Mouse (Mus musculus) CH12.LX (cell line): ENCODE measurements at regions not wholly inside any gene's neighbourhood (a gene's known extent, or its start where the extent isn't known, plus 50 kb on each side); places are given as distances from the start of the nearest gene placed in this dataset.

ENCODE experiments used
- DNase-seq: peaks from one replicate; pipeline ENCODE4 v3.0.0-alpha.2; 2013; ENCODE audit errors: extremely low read depth
- H3K27ac ChIP-seq: 2 replicates; pipeline ENCODE4 v1.5.1; 2012; ENCODE audit warnings: low read depth, mild to moderate bottlenecking, control low read depth, moderate library complexity; ENCODE audit not compliant: insufficient read depth
- H3K27me3 ChIP-seq: replicated peaks from 2 replicates; pipeline ENCODE3; 2012; ENCODE audit warnings: inconsistent platforms
- H3K36me3 ChIP-seq, 2 experiments: replicated peaks in 1 of 2; 2 replicates each; pipeline versions ENCODE3 to v1.6.1; 2012; ENCODE audit warnings: inconsistent platforms in 1 of 2, low read length in 1 of 2, mild to moderate bottlenecking in 1 of 2, mixed read lengths in 1 of 2, moderate library complexity in 1 of 2; ENCODE audit not compliant: control insufficient read depth in 1 of 2, insufficient read depth in 1 of 2
- H3K4me1 ChIP-seq, 2 experiments: 2 replicates each; pipeline ENCODE4 v1.6.1; 2012; ENCODE audit warnings: inconsistent platforms in 1 of 2, moderate library complexity in 1 of 2; ENCODE audit not compliant: insufficient read depth in 2 of 2, control insufficient read depth in 1 of 2
- H3K4me2 ChIP-seq: 2 replicates; pipeline ENCODE4 v1.6.1; 2012; ENCODE audit warnings: low read depth, mild to moderate bottlenecking, control low read depth; ENCODE audit not compliant: poor library complexity, insufficient read depth, severe bottlenecking
- H3K4me3 ChIP-seq, 3 experiments: fragments of 150-350 bp in 1 of 3; sonication (generic) in 1 of 3; replicated peaks in 1 of 3; 2 replicates each; pipeline versions ENCODE3 to v1.5.1; 2011 to 2012; ENCODE audit warnings: low read depth in 2 of 3, low read length in 2 of 3, mild to moderate bottlenecking in 2 of 3, moderate library complexity in 2 of 3, control low read depth in 1 of 3, improper control_type of control experiment in 1 of 3, inconsistent platforms in 1 of 3, mixed read lengths in 1 of 3; ENCODE audit not compliant: poor library complexity in 1 of 3
- H3K79me2 ChIP-seq: replicated peaks from 2 replicates; pipeline ENCODE4 v1.6.1; 2012; ENCODE audit warnings: mild to moderate bottlenecking, moderate library complexity; ENCODE audit not compliant: control insufficient read depth, poor library complexity, insufficient read depth, severe bottlenecking; ENCODE audit errors: extremely low read depth
- H3K9ac ChIP-seq: 2 replicates; pipeline ENCODE4 v1.6.1; 2012; ENCODE audit warnings: low read depth, mild to moderate bottlenecking, control low read depth, moderate library complexity; ENCODE audit not compliant: insufficient read depth
- H3K9me3 ChIP-seq: replicated peaks from 2 replicates; pipeline ENCODE3; 2012; ENCODE audit warnings: low read length, inconsistent platforms, mixed read lengths
- CHD1 ChIP-seq: IDR thresholded peaks from 2 replicates; pipeline ENCODE4 v1.6.1; 2012; ENCODE audit warnings: low read depth, low read length, improper control_type of control experiment, inconsistent platforms
- CHD2 ChIP-seq: IDR thresholded peaks from 2 replicates; pipeline ENCODE4 v1.6.1; 2011; ENCODE audit warnings: low read length, improper control_type of control experiment
- CTCF ChIP-seq, 2 experiments: IDR thresholded peaks in 1 of 2; conservative IDR thresholded peaks in 1 of 2; 2 replicates each; pipeline ENCODE4 v1.5.1; 2011 to 2012; ENCODE audit warnings: low read depth in 2 of 2, low read length in 2 of 2, improper control_type of control experiment in 1 of 2, inconsistent platforms in 1 of 2, mild to moderate bottlenecking in 1 of 2, moderate library complexity in 1 of 2
- ELF1 ChIP-seq: IDR thresholded peaks from 2 replicates; pipeline ENCODE4 v1.6.1; 2014; ENCODE audit warnings: low read depth, mild to moderate bottlenecking, inconsistent platforms, low read length, improper control_type of control experiment
- EP300 ChIP-seq: IDR thresholded peaks from 2 replicates; pipeline ENCODE4 v1.6.1; 2011; ENCODE audit warnings: low read length, improper control_type of control experiment
- HCFC1 ChIP-seq: IDR thresholded peaks from 2 replicates; pipeline ENCODE4 v1.6.1; 2012; ENCODE audit warnings: low read depth, mild to moderate bottlenecking, inconsistent platforms, low read length, improper control_type of control experiment
- IRF4 ChIP-seq: IDR thresholded peaks from 2 replicates; pipeline ENCODE4 v1.6.1; 2014; ENCODE audit warnings: low read depth, mild to moderate bottlenecking, inconsistent platforms, low read length, improper control_type of control experiment
- JUN ChIP-seq: IDR thresholded peaks from 2 replicates; pipeline ENCODE4 v1.6.1; 2011; ENCODE audit warnings: low read depth, mild to moderate bottlenecking, low read length, improper control_type of control experiment, moderate library complexity; ENCODE audit not compliant: insufficient read depth
- KAT2A ChIP-seq: IDR thresholded peaks from 2 replicates; pipeline ENCODE4 v1.6.1; 2012; ENCODE audit warnings: low read length, improper control_type of control experiment, inconsistent platforms; ENCODE audit not compliant: insufficient replicate concordance
- MAFK ChIP-seq: IDR thresholded peaks from 2 replicates; pipeline ENCODE4 v1.6.1; 2011; ENCODE audit warnings: low read length, improper control_type of control experiment; ENCODE audit not compliant: insufficient replicate concordance
- MAX ChIP-seq: IDR thresholded peaks from 2 replicates; pipeline ENCODE4 v1.6.1; 2011; ENCODE audit warnings: low read length, improper control_type of control experiment
- MAZ ChIP-seq: IDR thresholded peaks from 2 replicates; pipeline ENCODE4 v1.6.1; 2012; ENCODE audit warnings: low read depth, mild to moderate bottlenecking, inconsistent platforms, low read length, improper control_type of control experiment, moderate library complexity
- MYC ChIP-seq: IDR thresholded peaks from 2 replicates; pipeline ENCODE4 v1.6.1; 2011; ENCODE audit warnings: low read depth, mild to moderate bottlenecking, improper control_type of control experiment, low read length
- NRF1 ChIP-seq: IDR thresholded peaks from 2 replicates; pipeline ENCODE4 v1.6.1; 2014; ENCODE audit warnings: low read depth, mild to moderate bottlenecking, inconsistent platforms, low read length, improper control_type of control experiment, moderate library complexity
- PAX5 ChIP-seq: IDR thresholded peaks from 2 replicates; pipeline ENCODE4 v1.6.1; 2012; ENCODE audit warnings: low read length, inconsistent platforms, mixed read lengths
- POLR2A ChIP-seq: IDR thresholded peaks from 2 replicates; pipeline ENCODE4 v1.6.1; 2011; ENCODE audit warnings: low read depth, mild to moderate bottlenecking, improper control_type of control experiment, low read length
- RAD21 ChIP-seq: IDR thresholded peaks from 2 replicates; pipeline ENCODE4 v1.6.1; 2011; ENCODE audit warnings: low read depth, mild to moderate bottlenecking, low read length, improper control_type of control experiment, moderate library complexity
- SIN3A ChIP-seq: IDR thresholded peaks from 2 replicates; pipeline ENCODE4 v1.6.1; 2012; ENCODE audit warnings: low read length, improper control_type of control experiment, inconsistent platforms
- SMC3 ChIP-seq: IDR thresholded peaks from 2 replicates; pipeline ENCODE4 v1.6.1; 2011; ENCODE audit warnings: low read depth, low read length, improper control_type of control experiment
- TBP ChIP-seq: conservative IDR thresholded peaks from 2 replicates; pipeline ENCODE4 v1.6.1; 2011; ENCODE audit warnings: low read depth, low read length, improper control_type of control experiment
- TCF12 ChIP-seq: IDR thresholded peaks from 2 replicates; pipeline ENCODE4 v1.6.1; 2014; ENCODE audit warnings: low read depth, mild to moderate bottlenecking, inconsistent platforms, low read length, improper control_type of control experiment
- USF2 ChIP-seq: conservative IDR thresholded peaks from 2 replicates; pipeline ENCODE4 v1.6.1; 2011; ENCODE audit warnings: low read depth, low read length, improper control_type of control experiment
- ZKSCAN1 ChIP-seq: IDR thresholded peaks from 2 replicates; pipeline ENCODE4 v1.6.1; 2012; ENCODE audit warnings: low read depth, inconsistent platforms, low read length, improper control_type of control experiment, borderline replicate concordance
- dilution Hi-C: fragments of 300-500 bp; cut with MboI; formaldehyde crosslinking; loops from 2 replicates; pipeline ENCODE4 v1.14.3; 2020; ENCODE audit warnings: low sequenced_read_pairs; ENCODE audit not compliant: extremely low pct_unique_long_range_greater_than_20kb, extremely low pct_ligation_motif_present
- in situ Hi-C: fragments of 300-500 bp; cut with MboI; formaldehyde crosslinking; loops from 3 replicates; pipeline ENCODE4 v1.14.3; 2019; ENCODE audit warnings: low sequenced_read_pairs, low pct_ligation_motif_present, low pct_unique_long_range_greater_than_20kb, mixed read lengths

DNA sequence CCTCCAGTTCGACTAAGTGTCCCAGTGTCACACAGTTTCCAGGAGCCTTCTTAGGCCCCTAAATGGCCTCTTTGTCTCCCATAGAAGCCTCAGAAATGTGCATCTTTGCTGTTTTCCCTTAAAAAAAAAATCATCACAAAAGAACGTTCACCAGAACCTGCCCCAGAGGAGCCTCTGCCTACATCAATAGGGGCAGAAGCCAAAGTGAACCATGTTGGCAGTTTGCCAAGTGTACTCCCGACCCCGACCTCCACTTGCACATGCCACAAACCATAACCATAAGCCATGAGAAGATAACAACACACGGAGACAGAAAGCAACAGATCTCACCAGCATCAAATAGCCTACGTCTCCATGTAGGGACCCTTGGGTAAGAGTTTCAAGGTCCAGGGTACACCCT, 388.4 kb downstream of the Nedd1 start:
- no peak overlapping the region for H3K4me3 ChIP-seq
- H3K4me1 ChIP-seq, result no peaks in the 10 kb centered on the region
- H3K27me3 ChIP-seq, result no peaks in the 10 kb centered on the region
- dilution Hi-C loops (no loop called here), in situ Hi-C loops (no loop called here)
- no peak for TF ChIP-seq HCFC1
- no peak for TF ChIP-seq ZKSCAN1
- no peak for TF ChIP-seq SIN3A
- TF ChIP-seq POLR2A, result no peak
- TF ChIP-seq CHD2, result no peak
- no peak for TF ChIP-seq JUN
- TF ChIP-seq KAT2A, result no peak
- no peak for TF ChIP-seq EP300
- no peak for TF ChIP-seq CTCF (conservative IDR thresholded peaks at IDR 0.05 in 1 of 2, IDR thresholded peaks at IDR 0.05 in 1 of 2; ENCODE audit: low read depth in 2 of 2, low read length in 2 of 2)
- no peak for TF ChIP-seq MAX
- no peak overlapping the region for H3K9ac ChIP-seq
- no peak overlapping the region for H3K4me2 ChIP-seq
- no peaks in the 10 kb centered on the region for H3K36me3 ChIP-seq
- H3K79me2 ChIP-seq, result no peaks in the 10 kb centered on the region
- no peak for DNase-seq
- H3K9me3 ChIP-seq, result peaks cover 13% of the 10 kb centered on the region
- H3K27ac ChIP-seq, result no peak overlapping the region

DNA sequence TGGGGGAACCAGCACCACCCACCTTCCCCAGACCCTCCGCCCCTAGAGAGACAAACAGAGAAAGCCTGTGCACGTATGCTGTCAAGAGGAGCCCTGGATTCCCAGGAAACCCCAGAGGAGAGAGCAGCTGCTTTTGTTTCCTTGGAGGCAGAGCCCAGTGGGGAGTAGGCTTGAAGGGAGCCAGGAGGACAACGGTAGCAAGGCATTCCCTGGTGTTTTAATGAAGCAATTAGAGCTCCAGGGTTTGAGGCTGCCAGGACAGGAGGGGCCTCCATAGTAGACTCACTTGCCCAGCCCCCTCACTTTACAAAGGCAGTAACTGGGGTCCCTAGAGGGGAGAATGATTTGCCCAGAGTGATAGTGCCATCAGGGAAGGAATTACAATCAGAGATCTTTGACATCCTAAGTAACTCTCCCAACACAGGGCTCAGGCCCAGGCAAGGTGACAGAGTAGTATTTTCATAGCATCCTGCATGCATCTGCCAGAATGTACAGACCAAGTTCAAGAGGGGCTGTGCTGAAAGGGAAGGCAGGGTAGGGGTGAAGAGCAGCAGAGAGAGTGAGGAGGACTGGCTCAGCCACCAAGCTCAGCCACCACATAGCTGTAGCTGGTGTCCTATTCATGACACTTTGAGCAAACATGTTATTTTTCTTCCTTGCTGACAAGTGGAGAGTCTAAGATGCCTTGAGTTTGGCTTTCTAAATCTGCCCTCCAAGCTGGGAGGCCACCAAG, 389.0 kb downstream of the Nedd1 start:
- Histone ChIP-seq H3K4me3 (no peak overlapping the region), H3K36me3 (no peaks in the 10 kb centered on the region), H3K9ac (no peak overlapping the region), H3K4me2 (no peak overlapping the region), H3K4me1 (no peaks in the 10 kb centered on the region), H3K27ac (no peak overlapping the region), H3K9me3 (peaks cover 16% of the 10 kb centered on the region), H3K27me3 (no peaks in the 10 kb centered on the region), H3K79me2 (no peaks in the 10 kb centered on the region)
- in situ Hi-C loops, result no loop called here
- dilution Hi-C loops, result no loop called here
- no peak for DNase-seq
- TF ChIP-seq JUN, result no peak
- TF ChIP-seq NRF1, result no peak
- TF ChIP-seq MYC, result no peak
- no peak for TF ChIP-seq ELF1
- TF ChIP-seq CHD2, result no peak
- no peak for TF ChIP-seq USF2

DNA sequence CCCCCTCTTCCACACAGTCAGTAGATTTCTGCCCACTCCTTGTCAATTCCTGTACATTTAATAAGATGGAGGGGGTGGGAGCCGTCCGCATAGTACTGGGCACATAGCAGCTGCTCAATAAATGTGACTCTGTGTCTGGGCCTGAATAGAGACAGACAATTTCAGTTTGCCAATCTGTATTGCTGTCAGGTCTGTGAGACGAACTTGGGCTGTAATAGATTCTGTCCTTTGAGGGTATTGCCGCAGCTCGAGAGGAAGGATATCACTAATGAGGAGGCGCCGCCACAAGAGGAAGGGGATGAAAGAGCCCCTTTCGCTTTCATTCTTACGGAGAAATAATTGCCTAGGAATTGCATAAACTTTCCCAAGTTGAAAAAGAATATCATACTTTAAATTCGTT, 392.1 kb downstream of the Nedd1 start:
- TF ChIP-seq POLR2A, result no peak
- TF ChIP-seq NRF1, result no peak
- TF ChIP-seq EP300, result no peak
- TF ChIP-seq ELF1, result no peak
- no peak for TF ChIP-seq MYC
- no peak for TF ChIP-seq TBP
- no peak for TF ChIP-seq SIN3A
- no peak for TF ChIP-seq IRF4
- no peak for TF ChIP-seq MAFK
- no peak for TF ChIP-seq CHD1
- no peak for TF ChIP-seq ZKSCAN1
- no peak for TF ChIP-seq SMC3
- TF ChIP-seq MAZ, result no peak
- no peak for TF ChIP-seq MAX
- no peak for TF ChIP-seq TCF12
- no peak for TF ChIP-seq RAD21
- TF ChIP-seq CTCF (conservative IDR thresholded peaks at IDR 0.05 in 1 of 2, IDR thresholded peaks at IDR 0.05 in 1 of 2; ENCODE audit: low read depth in 2 of 2, low read length in 2 of 2), result no peak
- TF ChIP-seq PAX5, result no peak
- in situ Hi-C loops (no loop called here), dilution Hi-C loops (no loop called here)
- Histone ChIP-seq H3K4me2 (no peak overlapping the region), H3K4me1 (no peaks in the 10 kb centered on the region), H3K36me3 (no peaks in the 10 kb centered on the region), H3K4me3 (no peak overlapping the region), H3K27ac (no peak overlapping the region), H3K9ac (no peak overlapping the region), H3K27me3 (no peaks in the 10 kb centered on the region), H3K79me2 (no peaks in the 10 kb centered on the region), H3K9me3 (peaks cover 14% of the 10 kb centered on the region)
- no peak for DNase-seq
